Mouse (Mus musculus): Measurements from ENCODE around the gene Fgfr2. TPM values are rescaled to one million over a fixed set of nuclear protein-coding genes. Genes with fewer than 3 reads are reported as not detected.
A peak's percentile ranks its signal among the peaks of the same experiment; 100 is the strongest.

The Fgfr2 gene
- total RNA-seq, 4 experiments from 2014 or later: 1.1 to 1.9 (median 1.4) TPM

DNA sequence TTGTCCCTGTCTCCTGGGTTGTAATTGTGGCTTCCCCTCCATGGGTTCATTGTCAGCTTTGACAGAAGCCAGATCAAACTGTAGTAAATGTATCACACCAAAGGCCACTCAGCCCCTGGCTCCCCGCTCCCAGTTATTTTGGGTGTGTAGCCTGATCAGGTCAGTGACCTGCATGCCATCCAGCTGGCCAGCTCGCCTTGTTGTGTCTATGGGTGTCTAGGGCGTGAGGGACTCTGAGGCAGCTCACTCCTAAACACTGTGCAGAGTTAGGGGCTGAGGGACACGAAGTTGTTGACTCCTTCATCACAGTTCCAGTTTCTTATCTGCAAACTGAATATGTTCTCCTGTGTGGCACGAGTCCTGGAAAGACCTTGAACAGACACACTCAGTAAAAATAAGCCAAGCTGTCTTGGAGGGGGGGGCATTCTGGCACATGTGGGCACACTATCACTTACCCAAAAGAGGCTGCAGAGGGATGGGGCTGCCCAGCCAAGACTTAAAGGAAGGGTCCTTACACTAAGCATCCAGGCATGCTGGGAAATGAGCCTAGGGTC, 2342.2 kb downstream of the Fgfr2 start:
- DNase-seq (ENCODE audit: low spot score): peak; percentile 41

DNA sequence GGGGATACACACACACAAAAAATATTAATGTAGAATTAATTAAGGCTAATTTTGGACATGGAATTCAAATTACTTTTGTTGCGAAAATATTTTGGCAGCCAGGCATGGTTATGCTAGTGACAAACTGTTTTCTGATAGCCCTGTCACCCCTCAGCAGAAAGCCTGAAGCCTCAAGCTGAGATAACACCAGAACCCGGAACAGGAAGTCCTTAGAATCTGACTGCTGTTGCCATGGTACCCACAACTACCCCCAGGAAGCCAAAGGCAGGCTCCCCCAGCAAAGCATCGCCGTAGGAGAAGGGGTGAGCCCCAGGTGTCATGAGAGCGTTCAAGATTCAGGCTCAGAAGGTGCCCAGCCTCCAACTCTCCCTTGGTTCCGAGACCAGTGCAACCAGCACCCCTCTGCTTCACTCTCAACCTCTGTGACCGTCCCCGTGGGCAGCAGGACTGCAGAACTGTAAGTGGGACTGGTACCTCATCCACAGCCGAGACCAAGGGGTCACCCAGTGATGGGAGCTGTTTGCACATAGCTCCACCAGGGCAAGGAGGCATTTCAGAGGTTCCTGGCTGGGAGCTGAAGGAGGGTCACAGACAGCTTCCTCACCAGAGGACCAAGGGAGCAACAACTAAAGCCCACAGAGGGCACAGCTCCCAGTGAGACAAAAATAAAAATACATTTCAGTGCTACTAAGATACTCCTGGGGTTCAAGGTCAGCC, 2349.1 kb downstream of the Fgfr2 start, which contains the start of gene Btbd16:
Btbd16 (plus strand) TSS at position 156 of the 717 bp plus-strand sequence.
- DNase-seq (ENCODE audit: low spot score): no peak

DNA sequence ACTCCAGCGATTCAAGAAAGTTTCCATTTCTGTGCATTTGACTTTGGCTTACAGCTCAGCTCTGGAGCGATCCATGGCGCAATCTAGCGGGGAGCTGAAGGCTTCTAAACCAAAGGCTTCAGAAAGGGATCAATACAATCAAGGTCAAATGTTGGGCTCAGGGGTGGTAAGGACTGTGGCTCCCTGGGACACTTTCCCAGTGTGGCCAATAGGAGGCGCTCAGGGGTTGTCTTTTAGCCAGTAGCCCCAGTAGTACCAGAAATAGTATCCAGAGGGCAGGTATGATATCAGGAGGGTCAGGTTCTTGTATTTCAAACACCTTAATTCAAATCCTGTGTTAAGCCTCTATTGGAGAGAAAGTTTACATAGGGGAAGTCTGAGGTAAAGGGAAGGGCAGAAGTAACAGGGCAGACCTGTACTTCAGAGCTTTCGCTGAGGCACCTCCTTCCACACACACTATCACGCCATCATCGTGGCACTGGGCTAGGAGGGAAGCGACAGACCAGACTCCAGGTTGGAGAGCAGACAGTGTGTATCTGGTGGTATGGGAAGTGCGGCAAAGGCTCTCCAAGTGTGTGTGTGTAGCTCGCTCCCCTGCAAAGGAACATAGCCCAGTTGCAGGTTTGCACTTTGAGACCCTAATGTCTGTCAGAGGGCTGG, 2349.8 kb downstream of the Fgfr2 start:
- DNase-seq (ENCODE audit: low spot score): no peak

DNA sequence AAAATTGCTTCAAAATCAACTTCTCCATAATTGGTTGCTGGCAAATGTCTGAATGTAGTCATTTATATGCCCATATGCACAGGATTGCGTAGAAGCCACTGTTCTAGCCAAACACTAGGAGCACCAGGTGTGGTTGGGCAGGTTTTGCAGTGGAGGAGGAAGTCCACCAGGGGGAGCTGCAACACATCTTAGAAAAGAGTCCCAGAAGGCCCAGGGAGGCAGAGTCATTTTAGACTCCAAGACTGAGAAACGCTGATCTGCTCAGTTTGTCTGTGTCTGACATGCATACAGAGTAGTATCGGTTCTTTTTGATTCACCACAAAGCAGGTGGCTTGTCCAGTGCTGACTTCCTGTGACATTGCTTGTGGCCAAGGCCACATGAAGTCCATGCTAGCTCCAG, 2352.4 kb downstream of the Fgfr2 start:
- peak; percentile 71 for DNase-seq (ENCODE audit: low spot score)

DNA sequence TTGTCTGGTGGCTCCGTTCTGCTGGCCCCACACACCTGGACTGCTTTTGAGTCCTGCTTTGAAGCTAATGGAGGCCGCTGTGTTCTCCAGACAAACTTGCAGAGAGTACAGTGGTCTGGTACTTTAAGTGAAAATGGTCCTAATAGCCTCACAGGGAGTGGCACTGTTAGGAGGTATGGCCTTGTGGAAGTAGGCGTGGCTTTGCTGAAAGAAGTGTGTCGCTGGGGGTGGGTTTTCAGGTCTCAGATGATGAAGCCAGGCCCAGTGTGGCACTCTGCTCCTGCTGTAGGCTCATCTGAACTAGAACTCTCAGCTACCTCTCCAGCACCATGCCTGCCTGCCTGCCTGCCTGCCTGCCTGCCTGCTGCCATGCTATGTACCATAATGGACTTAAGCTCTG, 2355.0 kb downstream of the Fgfr2 start:
- DNase-seq (ENCODE audit: low spot score): no peak

DNA sequence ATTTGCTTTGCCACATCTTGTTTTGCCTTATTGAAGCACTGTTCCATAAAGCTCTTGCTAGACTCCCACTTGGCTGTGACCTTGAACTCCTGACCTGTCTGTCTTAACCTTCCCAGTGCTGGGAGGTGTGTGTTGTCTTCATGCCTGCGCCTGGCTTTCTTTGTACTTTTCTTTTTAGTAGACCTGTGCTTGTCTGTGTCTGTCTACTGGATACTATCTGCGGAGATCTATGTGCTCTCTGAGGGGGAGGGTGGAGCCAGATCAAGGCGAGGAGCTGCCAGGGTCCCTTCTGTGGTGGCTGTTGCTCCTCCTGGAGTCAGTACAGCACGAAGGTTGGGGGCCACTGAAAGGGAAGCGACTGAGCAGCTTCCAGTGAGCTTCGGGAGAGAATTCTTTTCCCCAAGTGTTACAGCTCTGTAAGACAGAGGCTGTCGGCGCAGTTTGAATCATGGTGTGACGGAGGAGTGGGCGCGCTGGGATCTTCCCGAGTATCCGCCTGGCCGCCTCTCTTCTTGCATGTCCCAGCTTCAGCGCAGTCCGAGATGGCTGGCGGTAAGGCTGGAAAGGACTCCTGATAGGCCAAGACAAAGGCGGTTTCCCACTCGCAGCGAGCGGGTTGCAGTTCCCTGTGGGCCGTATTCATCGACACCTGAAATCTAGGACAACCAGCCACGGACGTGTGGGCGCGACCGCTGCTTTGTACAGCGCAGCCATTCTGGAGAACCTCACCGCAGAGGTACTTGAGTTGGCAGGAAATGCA, 2356.6 kb downstream of the Fgfr2 start:
- DNase-seq (ENCODE audit: low spot score): no peak

DNA sequence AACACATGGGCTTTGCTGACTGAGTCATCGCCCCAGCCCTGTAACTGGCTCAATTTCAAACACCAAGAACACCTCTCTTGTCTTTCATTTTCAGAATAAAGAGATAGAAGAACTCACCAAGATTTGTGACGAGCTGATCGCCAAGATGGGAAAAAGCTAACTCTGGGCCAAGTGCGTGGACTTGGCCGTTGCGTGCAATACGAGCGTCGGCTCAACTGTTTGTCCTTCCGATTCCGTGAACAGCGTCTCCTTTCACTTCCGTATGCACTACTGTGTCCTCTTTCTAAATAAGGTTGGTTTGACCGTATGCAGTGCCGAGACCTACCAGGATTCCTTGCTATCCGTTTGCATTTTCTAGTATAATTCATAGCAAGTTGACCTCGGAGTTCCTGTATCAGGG, 2359.0 kb downstream of the Fgfr2 start:
- no peak for DNase-seq (ENCODE audit: low spot score)

DNA sequence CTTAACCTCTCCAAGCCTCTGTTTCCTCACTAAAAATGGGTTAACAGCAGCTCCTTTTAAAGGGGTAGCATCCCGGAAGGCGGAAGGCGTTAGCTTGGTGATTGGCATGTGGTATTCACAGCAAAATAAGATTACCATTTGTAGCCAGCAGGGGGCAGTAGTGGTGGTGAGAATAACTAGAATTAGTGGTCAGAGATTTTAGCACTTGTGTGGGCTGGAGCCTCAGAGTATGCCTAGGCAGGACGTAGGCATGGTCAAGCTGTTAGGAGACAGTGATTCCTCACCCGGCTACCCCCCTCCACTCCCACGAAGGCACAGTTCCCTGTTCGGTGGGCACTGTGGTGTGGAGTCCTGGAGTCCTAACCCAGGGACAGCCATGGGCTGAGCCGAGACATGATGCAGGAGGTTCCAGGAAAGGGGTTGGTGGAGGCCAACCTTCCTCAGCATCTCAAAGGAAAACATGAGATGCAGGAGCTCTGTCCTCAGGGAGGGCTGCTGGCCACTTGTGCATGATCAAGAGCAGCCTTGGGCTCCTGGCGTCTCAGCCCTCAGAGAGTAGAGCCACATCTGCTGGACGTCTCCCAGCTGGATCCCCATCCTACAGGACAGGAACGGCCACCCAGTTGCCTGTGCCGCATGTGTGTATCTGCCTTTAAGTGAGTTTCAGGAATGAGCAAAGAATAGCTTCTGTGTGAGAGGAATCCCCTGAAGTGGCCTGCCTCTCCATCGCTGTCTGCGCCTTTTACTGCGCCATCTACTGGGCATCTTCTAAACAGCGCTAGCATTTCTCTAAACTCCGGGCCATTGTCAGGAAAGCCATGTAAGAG, 2360.9 kb downstream of the Fgfr2 start:
- DNase-seq (ENCODE audit: low spot score): peak; percentile 79

DNA sequence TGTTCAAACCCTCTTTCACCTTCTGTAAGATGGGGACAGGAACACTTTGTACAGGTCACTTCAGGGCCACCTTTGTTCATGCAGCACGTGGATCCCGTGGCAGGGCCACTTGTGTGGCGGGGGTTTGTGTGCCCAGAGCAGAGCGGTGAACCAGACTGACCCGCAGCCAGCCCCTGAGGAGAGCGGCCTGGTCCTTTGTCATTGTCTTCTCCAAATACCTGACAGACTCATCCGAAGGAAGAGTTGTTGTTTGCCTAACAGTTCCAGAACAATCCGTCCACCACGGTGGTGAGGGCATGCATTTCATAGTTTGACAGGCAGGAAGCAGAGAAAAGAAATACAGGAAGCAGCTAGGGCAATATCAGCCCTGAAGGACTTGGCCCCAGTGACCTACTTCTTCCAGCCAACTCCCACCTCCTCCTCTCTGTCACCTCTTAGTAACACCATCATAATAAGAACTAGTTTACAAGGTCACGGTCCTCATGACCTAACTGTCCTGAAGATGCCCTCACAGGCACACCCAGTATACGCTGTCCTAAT, 2365.8 kb downstream of the Fgfr2 start:
- no peak for DNase-seq (ENCODE audit: low spot score)

DNA sequence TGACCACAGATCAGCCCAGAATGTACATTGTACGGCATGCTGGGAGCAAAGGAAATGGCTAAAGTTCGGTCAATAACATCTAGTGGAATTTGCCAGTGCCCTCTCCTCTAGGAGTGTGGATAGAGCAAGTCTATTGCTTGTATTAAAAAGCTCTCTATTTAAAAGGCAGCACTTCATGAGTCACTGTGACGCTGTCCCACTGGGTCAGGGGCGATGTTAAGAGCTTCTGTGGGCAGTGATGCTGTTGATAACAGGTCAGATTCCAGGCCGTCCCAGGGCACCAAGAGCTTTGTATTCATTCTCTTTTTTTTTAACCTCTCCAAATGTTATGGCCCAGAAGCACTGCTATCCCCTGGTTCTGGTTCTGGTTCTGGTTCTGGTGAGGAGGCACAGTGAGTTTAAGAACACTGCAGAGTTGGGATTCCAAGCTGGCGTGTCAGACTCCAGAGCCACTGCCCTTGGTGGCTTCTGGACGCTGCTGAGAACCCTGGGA, 2366.8 kb downstream of the Fgfr2 start:
- no peak for DNase-seq (ENCODE audit: low spot score)

DNA sequence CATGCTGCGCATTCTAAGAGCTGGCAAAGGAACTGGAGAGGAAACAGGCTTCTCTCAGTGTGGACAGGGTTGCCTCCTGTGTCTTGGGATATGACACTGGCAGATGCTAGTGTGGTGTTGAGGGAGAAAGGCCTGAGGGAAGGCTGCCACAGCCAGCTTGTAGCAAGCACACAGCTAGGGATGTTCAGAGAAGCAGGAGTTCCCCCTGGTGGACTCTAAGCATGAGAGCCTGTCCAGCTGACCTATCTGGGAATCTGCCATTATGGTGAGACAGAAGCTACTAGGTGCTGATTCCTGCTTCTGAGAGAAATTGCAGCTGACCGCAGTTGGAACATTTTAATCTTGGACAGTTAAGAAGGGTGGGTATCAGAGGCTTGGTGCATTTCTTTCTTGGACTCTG, 2368.4 kb downstream of the Fgfr2 start:
- DNase-seq (ENCODE audit: low spot score): no peak

DNA sequence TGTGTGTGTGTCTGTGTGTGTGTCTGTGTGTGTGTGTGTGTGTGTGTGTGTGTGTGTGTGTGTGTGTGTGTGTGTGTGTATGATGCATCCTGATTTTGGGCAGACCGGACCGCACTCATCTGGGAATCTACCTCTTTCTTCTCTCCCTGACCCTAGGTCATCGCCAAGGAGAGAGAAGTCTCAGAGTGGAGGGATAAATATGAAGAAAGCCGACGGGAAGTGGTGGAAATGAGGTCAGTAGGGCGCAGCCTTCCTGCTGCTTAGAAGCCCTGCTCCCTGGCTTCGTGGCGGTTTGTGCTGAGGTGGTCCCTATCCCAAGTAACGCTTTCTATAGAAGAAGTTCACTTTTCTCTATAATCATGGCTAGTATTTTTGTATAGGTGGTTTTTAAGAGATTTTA, 2371.5 kb downstream of the Fgfr2 start:
- DNase-seq (ENCODE audit: low spot score): no peak

DNA sequence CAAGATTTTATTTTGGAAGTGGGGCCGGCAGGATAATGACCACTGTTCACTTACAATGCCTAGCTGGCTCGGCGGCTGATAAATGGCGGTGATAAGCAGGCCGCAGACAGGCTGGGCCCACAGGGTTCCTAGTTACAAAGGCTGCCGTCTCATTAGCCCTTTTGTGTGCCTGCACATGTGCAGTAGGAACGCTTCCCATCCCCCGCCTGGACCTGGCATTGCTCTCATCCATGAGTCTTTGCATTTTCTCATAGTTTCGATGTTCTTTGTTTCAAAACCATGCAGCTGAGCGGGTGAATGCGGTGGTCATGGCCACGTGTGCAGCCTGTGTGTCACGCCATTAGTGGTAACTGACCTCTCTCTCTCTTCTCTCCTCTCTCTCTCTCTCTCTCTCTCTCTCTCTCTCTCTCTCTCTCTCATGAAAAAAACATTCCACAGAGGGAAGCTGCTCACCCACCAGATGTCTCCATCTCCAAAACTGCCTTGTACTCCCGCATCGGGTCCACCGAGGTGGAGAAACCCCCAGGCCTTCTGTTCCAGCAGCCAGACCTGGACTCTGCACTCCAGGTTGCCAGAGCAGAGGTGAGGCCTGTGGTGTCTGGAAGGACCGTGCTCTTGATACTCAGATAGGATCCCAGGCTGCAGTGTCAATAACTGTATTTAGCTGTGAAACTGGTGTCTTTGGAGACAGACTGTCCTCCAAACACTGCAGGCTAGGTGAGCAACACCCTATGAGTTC, 2372.2 kb downstream of the Fgfr2 start:
- no peak for DNase-seq (ENCODE audit: low spot score)

DNA sequence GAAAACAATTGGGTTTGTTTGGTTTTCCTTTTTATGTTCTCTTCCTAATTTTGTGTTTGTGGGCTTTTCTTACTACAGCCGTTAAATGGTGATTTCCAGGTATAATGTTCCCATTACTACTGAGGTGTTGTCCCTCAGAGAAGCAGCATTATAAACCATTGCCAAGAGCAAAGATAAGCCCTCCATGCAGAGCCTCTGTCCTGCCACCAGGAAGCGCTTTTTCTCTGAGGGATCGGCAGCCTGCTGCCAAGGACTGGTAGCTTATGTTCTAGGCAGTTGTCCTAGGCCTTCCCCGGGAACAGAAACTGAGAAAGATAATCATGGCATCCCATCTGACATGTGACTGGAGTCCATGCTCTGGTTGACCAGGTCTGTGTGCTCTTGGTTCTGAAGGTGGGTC, 2374.0 kb downstream of the Fgfr2 start:
- DNase-seq (ENCODE audit: low spot score): no peak

DNA sequence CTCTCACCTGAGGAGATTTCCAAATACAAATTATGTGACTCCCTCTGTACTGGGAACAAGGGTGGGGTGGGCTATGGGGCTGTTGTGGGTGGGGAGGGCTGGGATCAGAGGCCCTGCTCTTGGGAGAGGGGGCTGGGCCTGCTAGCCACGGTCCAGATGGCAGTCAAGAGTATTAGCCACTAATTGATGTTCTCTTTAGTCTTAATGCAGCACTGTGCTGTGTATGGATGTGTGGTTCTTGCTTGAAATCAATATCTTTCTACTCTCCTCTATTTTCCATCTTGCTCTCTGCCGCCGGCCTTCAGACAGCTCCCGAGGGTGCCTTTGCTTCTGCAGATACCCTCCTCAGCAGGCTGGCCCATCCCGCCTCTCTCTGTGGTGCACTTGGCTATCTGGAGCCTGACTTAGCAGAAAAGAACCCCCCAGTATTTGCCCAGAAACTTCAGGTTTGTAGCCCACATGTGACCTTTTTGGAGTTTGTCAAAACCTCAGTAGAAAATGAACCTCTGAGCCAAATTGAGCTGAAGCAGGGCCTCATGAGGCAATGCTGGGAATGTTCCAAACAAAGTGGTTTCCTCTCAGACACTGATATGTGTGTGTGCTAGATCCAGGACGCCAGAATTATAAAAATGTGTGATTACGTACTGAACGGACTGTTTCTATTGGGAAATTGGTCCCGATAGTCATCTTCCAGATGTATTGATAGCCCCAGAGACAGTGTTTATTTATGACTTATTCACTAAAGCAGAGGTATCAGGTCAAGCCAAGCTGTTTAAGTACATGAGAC, 2379.7 kb downstream of the Fgfr2 start:
- DNase-seq (ENCODE audit: low spot score): no peak

DNA sequence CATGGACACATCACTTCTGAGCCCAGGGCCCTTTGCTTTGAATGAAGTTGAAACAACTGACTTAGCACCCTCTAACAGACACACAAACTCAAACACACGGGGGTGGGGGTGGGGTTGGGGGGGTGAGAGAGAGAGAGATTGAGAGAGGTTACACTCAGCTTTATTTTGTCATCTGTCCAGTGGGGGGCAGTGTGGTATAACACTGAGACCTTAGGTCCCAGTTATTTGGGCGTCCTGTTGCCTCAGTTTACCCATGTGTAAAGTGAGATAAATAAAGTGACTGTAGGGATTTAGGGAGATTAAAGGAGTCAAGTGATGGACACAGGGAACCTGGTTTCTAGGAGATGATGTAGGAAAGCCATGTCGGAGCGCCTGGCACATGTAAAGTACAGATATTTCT, 2382.1 kb downstream of the Fgfr2 start:
- DNase-seq (ENCODE audit: low spot score): no peak

DNA sequence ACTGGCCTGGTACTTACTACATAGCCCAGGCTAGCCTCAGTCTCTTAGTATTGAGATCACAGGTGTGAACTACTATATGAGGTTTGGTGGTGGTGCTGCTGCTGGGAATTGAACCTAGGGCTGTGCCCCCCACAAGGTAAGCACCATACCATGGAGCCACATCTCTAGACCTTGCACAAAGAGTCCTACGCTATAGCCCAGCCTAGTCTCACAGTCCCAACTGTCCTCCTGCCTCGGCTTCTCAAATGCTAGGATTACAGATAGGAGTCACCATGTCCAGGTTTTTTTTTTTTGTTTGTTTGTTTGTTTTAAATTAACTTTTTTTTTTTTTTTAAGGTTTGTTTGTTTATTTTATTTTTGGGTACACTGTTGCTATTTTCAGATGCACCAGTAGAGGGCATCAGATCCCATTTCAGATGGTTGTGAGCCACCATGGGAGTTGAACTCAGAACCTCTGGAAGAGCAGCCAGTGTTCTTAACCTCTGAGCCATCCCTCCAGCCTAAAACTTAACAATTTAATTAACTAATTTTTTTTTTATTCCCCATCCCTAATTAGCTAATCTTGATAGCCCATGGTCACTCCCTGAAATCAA, 2388.9 kb downstream of the Fgfr2 start:
- DNase-seq (ENCODE audit: low spot score): no peak

DNA sequence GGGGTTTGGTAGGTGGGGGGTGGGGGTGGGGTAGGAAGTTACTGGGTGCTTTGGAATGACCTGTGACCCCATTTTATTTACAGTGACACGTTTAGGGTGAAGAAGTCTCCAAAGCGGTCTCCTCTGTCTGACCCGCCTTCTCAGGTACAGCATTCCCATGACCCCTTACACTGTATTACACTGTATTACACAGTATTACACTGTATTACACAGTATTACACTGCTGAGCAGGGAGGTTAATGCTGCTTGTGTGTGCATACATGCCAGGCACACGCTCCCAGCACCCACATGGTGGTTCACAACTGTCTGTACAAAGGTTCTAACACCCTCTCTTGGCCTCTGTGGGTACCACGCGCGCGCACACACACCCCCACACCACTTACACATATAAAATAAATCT, 2389.7 kb downstream of the Fgfr2 start:
- DNase-seq (ENCODE audit: low spot score): no peak

DNA sequence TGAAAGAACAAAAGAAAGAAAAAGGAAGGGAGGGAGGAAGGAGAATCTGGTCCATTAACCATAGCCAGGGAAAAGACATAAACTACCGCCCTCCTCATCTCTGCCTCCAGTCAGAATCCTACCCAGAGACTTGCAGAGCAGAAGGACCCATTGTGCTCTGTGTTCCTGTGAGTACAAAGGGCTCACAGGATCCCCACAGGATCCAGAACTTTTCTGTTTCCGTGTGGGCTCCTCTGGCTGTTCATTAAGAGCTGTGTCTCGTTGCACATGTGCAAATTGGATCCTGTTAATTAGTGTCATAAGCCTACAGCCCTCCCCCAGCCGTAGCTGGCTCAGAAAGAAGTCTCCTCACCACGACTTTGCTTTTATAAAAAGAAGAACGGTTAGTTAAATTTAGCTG, 2390.2 kb downstream of the Fgfr2 start:
- no peak for DNase-seq (ENCODE audit: low spot score)
